Mouse (Mus musculus) left cerebral cortex, adult 2 months (tissue): ENCODE results near the gene Rab29. TPM values are rescaled to one million over a fixed set of nuclear protein-coding genes. Genes with fewer than 3 reads are reported as not detected.

Experiments
- DNase-seq, 2 experiments: peaks; one replicate each; pipeline ENCODE4 v3.0.0; 2021 to 2022; ENCODE audit warnings: low spot score in 2 of 2, mixed read lengths in 1 of 2; ENCODE audit errors: extremely low spot score in 1 of 2
- H3K27ac ChIP-seq: fragments of 200-600 bp; 2 replicates; pipeline ENCODE4 v1.8.1; 2022
- H3K4me3 ChIP-seq: fragments of 200-600 bp; 2 replicates; pipeline ENCODE4 v1.8.1; 2022
- CTCF ChIP-seq: fragments of 200-600 bp; IDR thresholded peaks from 2 replicates; pipeline ENCODE4 v1.8.1; 2022; ENCODE audit warnings: antibody characterized with exemption, mild to moderate bottlenecking, moderate library complexity
- intact Hi-C: fragments of 180-260 bp; cut with DNase I; formaldehyde crosslinking; loops from one replicate; pipeline ENCODE4 v1.15.1; 2025
- total RNA-seq, 2 experiments: library from RNA; stranded (reverse); gene quantifications; 2 replicates each; pipeline ENCODE4 v1.2.3; 2021

The Rab29 gene
- total RNA-seq, 2 experiments from 2014 or later = 4.8 to 5.0 TPM

- H3K27ac ChIP-seq = no peak overlapping the region
- intact Hi-C loops = no loop called here
- no peak for DNase-seq
- TF ChIP-seq CTCF = no peak
- no peak overlapping the region for H3K4me3 ChIP-seq
Measured at GRCm38 (mm10) chr1:131866304-131866999, 572 bp upstream of the Rab29 start.

GRCm38 (mm10) chr1:131867946-131868290 is 894 bp downstream of the Rab29 start:
- DNase-seq = no peak
- Histone ChIP-seq H3K4me3 (peak overlapping the region; percentile 66), H3K27ac (no peak overlapping the region)
- TF ChIP-seq CTCF = no peak
- intact Hi-C loops = loop anchor here (1.0 kb wide), 1 partner anchor 42 kb away; the partner anchor contains the start of gene Nucks1

GRCm38 (mm10) chr1:131869561-131869960 is 2.5 kb downstream of the Rab29 start:
- Histone ChIP-seq H3K4me3 (no peak overlapping the region), H3K27ac (no peak overlapping the region)
- intact Hi-C loops = no loop called here
- no peak for TF ChIP-seq CTCF
- no peak for DNase-seq

GRCm38 (mm10) chr1:131872856-131873255 is 5.8 kb downstream of the Rab29 start:
- no peak overlapping the region for H3K27ac ChIP-seq
- no peak for TF ChIP-seq CTCF
- no peak overlapping the region for H3K4me3 ChIP-seq
- intact Hi-C loops = no loop called here
- no peak for DNase-seq

- no peak for DNase-seq
- intact Hi-C loops = no loop called here
- no peak overlapping the region for H3K27ac ChIP-seq
- H3K4me3 ChIP-seq = no peak overlapping the region
- TF ChIP-seq CTCF = no peak
Measured at GRCm38 (mm10) chr1:131879816-131880215, 12.8 kb downstream of the Rab29 start.

GRCm38 (mm10) chr1:131882787-131883186 is 15.8 kb downstream of the Rab29 start:
- TF ChIP-seq CTCF = peak; percentile 58
- Histone ChIP-seq H3K27ac (no peak overlapping the region), H3K4me3 (no peak overlapping the region)
- intact Hi-C loops = no loop called here
- no peak for DNase-seq

- intact Hi-C loops = no loop called here
- DNase-seq = no peak
- TF ChIP-seq CTCF = no peak
- H3K27ac ChIP-seq = no peak overlapping the region; the same call in 1 of the 2 replicates
- H3K4me3 ChIP-seq = no peak overlapping the region
Measured at GRCm38 (mm10) chr1:131886173-131886572, 19.1 kb downstream of the Rab29 start.

- no peak overlapping the region for H3K27ac ChIP-seq
- TF ChIP-seq CTCF = no peak
- intact Hi-C loops = no loop called here
- DNase-seq = no peak
- no peak overlapping the region for H3K4me3 ChIP-seq
Measured at GRCm38 (mm10) chr1:131886641-131887040, 19.6 kb downstream of the Rab29 start.

- no peak for DNase-seq
- H3K4me3 ChIP-seq = no peak overlapping the region
- intact Hi-C loops = no loop called here
- H3K27ac ChIP-seq = no peak overlapping the region
- TF ChIP-seq CTCF = no peak
Measured at GRCm38 (mm10) chr1:131890043-131890658, 23.1 kb downstream of the Rab29 start.

- intact Hi-C loops = no loop called here
- DNase-seq = no peak
- TF ChIP-seq CTCF = no peak
- Histone ChIP-seq H3K4me3 (no peak overlapping the region), H3K27ac (no peak overlapping the region)
Measured at GRCm38 (mm10) chr1:131891436-131891835, 24.4 kb downstream of the Rab29 start.

- no peak for TF ChIP-seq CTCF
- DNase-seq = no peak
- Histone ChIP-seq H3K27ac (no peak overlapping the region), H3K4me3 (no peak overlapping the region)
- intact Hi-C loops = no loop called here
Measured at GRCm38 (mm10) chr1:131902679-131903078, 35.7 kb downstream of the Rab29 start.

- no peak for DNase-seq
- Histone ChIP-seq H3K27ac (no peak overlapping the region), H3K4me3 (no peak overlapping the region)
- no peak for TF ChIP-seq CTCF
- intact Hi-C loops = no loop called here
Measured at GRCm38 (mm10) chr1:131903251-131903650, 36.2 kb downstream of the Rab29 start.

- peak; percentile 51 for TF ChIP-seq CTCF
- Histone ChIP-seq H3K4me3 (no peak overlapping the region), H3K27ac (no peak overlapping the region)
- no peak for DNase-seq
- intact Hi-C loops = no loop called here
Measured at GRCm38 (mm10) chr1:131905497-131905896, 38.5 kb downstream of the Rab29 start.
